Mouse (Mus musculus) cerebellum, postnatal 14 days (tissue): Measurements from ENCODE around the gene Rin1.
A peak's percentile ranks its signal among the peaks of the same experiment; 100 is the strongest.

Source experiments
- DNase-seq, 2 experiments: peaks; one replicate each; pipeline ENCODE4 v3.0.0; 2021; ENCODE audit warnings: mixed read lengths in 2 of 2

Gene Rin1

GRCm38 (mm10) chr19:5050047-5050905 lies at the start of gene Rin1:
Gene Rin1 (plus strand): TSS chr19:5050481.
- DNase-seq, result peak in 1 of 2 experiments; percentile 56

GRCm38 (mm10) chr19:5001666-5002406 lies 48.4 kb upstream of the Rin1 start:
- peak; percentile 90 to 93 for DNase-seq

DNA sequence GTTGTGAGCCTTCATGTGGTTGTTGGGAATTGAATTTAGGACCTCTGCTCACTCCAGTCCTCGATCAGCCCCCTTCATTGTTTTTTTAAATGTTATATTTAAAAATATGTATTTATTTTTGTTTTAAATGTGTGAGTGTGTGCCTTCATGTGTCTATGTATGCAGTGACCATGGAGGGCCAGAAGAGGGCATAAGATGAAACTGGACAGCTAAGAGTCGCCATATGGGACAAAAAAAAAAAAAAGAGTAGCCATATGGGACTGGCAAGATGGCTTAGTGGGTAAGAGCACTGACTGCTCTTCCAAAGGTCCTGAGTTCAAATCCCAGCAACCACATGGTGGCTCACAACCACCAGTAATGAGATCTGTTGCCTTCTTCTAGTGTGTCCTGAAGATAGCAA lies 46.6 kb upstream of the Rin1 start:
- peak in 1 of 2 experiments; percentile 57 for DNase-seq

DNA sequence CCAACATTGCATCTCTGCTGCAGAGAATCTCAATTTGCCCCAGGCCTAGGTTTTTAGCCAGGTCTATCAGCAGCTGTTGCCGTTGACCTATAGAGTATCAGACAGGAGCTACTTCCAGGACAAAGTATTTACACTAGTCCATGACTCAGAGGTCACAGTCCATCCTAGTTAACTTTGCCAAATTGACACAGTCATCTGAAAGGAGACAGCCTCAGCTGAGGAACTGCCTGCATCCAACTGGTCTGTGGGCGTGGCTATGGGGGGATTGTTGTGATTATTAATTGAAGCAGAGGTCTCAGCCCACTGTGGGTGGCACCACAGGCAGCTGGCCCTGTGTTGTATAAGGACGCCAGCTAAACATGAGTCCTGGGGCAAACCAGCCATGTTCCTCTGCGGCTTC lies 45.4 kb upstream of the Rin1 start:
- DNase-seq, result no peak

DNA sequence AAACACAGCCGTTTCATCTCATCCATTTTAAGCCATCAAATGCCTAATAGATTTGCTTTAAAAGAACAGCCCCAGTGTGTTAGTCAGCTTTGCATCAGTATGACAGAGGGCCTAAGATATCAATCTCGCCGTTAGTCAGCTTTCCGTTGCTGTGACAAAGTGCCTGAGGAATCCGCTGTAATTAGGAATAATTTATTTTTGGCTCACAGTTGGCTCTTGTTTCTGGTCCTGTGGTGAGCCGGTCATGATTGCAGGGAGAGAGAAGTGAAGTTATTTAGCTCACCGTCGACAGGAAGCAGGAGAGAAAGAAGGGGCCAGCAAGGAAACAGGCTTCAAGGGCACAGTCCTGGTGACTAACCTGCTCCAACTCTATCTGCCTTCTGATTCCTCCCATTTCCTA lies 37.1 kb upstream of the Rin1 start:
- DNase-seq, result no peak

- DNase-seq, result peak; percentile 53 to 61
Measured at GRCm38 (mm10) chr19:5014961-5015398, 35.3 kb upstream of the Rin1 start.

GRCm38 (mm10) chr19:5016221-5016742 lies 34.0 kb upstream of the Rin1 start:
- no peak for DNase-seq

- DNase-seq, result peak; percentile 85 to 88
Measured at GRCm38 (mm10) chr19:5016782-5017181, 33.5 kb upstream of the Rin1 start.

- DNase-seq, result no peak
Measured at GRCm38 (mm10) chr19:5017611-5018010, 32.7 kb upstream of the Rin1 start.

- DNase-seq, result no peak
Measured at GRCm38 (mm10) chr19:5018191-5018590, 32.1 kb upstream of the Rin1 start.

DNA sequence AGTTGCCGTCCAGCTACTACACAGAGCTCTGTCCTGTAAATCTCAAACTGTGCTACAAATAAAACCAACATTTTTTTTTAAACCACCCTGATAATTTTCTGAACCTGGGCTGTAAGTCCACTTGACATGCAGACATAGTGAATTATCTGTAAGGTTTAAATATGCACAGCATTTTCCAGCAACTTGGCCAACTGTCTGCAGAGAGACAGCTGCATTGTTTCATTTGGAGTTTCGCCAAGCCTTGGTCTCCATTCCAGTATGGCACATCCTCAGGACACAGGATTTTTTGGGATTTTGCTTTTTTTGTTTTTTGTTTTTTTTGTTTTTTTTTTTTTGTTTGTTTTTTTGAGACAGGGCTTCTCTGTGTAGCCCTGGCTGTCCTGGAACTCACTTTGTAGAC lies 28.9 kb upstream of the Rin1 start:
- no peak for DNase-seq

DNA sequence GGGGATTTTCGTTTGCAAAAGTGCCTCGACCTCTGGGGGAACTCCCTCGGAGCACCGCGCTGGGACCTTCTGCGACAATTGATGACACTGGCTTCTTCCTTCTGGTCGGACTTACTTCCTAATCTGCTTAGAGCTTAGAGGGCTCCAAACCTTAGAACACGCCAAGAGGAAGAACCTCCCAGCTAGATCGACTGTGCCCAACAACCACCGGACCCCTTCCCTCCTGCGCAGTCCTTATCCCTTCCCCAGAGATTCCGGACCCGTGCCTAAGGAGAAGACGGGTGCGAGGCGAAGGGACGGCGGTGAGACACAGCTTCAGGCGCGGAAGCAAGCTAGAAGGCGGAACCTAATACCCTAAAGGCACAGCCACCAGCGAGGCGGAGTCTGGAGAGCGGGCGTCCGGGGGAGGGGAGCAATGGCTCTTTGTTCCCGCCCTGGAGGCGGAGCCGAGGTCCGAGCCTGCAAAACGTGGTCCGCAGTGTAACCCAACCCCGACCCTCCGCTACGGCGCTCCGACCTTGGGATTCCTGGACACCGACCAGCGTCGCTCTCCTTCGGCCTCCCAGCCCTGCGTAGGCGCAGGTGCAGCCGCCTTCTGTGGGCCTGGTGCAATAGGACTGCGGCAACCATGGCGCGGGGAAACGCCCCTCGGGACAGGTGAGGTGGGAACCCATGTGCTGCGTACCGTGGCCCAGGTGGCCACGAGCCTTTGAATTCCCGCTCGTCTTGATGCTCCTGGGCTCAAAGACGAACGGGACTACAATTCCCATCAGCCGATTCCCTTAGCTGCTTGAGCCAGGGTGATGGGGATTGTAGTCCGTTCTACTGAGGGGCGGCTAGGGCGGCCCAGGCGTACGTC lies 26.4 kb upstream of the Rin1 start, which contains the start of gene Slc29a2:
Slc29a2 (plus strand) TSS at position 240 of the 859 bp plus-strand sequence.
- DNase-seq, result peak; percentile 91 to 94

DNA sequence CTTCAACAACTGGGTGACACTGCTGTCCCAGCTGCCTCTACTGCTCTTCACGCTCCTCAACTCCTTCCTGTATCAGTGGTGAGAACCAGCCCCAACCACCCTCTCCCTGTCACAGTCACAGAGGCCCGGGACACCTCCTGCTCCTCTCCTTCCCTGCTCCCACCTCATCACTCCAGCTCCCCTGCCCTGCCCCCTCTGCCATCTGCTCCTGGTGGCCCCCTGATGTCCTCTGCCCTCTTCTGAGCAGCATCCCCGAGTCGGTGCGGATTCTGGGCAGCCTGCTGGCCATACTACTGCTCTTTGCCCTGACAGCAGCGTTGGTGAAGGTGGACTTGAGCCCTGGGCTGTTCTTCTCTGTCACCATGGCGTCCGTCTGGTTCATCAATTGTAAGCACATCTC lies 24.2 kb upstream of the Rin1 start:
- DNase-seq, result peak; percentile 44 to 46

- no peak for DNase-seq
Measured at GRCm38 (mm10) chr19:5032686-5033085, 17.6 kb upstream of the Rin1 start.

GRCm38 (mm10) chr19:5036577-5036976 lies 13.7 kb upstream of the Rin1 start:
- no peak for DNase-seq

- DNase-seq, result peak; percentile 92 to 95
Measured at GRCm38 (mm10) chr19:5037678-5038571, 12.4 kb upstream of the Rin1 start.

DNA sequence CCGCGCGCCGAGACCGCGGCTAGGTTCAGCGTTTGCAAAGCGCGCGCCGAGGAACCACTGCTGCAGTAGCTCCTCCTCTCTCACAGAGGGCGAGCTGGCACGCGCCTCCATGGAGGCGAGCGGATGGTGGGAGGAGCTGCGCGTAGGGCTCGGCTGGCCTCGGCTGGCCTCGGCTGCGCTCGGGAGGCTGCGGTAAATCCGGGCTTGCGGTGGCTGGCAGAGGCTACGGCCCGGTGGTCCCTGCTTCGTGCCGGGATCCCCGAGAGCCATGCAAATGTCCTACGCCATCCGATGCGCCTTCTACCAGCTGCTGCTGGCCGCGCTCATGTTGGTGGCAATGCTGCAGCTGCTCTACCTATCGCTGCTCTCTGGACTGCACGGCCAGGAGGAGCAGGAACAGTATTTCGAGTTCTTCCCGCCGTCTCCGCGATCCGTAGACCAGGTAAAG lies 11.5 kb upstream of the Rin1 start, which contains the start of the genes B4gat1 and AC124502.3:
B4gat1 (plus strand) TSS at position 118 of the 448 bp plus-strand sequence.
AC124502.3 (plus strand) TSS at position 183 of the 448 bp plus-strand sequence.
- peak; percentile 95 to 96 for DNase-seq

DNA sequence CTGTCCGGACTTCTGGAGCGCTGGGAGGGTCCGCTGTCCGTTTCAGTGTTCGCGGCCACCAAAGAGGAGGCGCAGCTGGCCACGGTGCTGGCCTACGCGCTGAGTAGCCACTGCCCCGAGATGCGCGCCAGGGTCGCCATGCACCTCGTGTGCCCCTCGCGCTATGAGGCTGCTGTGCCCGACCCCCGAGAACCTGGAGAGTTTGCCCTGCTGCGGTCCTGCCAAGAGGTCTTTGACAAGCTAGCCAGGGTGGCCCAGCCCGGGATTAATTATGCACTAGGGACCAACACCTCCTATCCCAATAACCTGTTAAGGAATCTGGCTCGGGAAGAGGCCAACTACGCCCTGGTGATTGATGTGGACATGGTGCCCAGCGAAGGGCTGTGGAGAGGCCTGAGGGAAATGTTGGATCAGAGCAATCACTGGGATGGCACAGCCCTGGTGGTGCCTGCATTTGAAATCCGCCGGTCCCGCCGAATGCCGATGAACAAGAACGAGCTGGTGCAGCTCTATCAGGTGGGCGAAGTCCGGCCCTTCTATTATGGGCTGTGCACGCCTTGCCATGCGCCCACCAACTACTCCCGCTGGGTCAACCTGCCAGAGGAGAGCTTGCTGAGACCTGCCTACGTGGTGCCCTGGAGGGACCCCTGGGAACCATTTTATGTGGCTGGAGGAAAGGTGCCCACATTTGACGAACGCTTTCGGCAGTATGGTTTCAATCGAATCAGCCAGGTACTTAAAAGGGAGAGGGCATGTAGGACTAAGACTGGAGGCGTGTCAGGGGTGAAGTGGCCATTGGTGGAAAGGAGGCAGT lies 10.8 kb upstream of the Rin1 start:
- DNase-seq, result peak in 1 of 2 experiments; percentile 61

DNA sequence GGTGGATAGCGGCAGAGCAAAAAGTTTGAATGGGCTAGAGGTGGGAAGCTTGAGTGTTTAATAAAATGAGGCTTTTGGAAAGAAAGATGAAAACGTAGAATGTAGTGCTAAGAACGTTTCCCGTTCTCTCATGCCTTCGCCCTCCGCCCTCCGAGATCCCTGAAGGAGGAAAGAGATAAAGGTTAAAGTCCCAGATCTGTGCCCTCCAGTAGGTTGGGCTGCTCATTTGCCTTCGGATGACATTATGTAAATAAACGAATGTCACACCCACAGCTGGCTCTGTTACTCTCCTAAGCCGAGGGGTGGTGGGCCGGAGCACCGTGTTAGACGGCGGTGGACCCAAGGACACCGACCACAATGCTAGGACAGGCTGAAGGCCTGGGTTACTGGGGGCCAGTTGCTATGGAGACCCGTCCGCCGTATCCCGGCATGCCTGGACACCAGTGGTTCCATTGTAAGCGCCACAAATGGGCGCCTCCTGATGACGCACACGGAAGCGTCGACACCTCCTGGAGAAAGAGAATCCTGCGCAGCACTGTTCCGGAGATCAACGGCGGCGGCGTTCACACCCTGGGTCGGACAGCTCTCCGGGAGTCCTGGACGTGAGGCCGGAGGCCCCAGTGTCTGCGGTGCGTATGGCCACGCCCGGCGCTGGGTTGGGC lies 9.3 kb upstream of the Rin1 start, which contains the start of gene Brms1:
Brms1 (plus strand) TSS at position 493 of the 662 bp plus-strand sequence.
- peak; percentile 91 to 92 for DNase-seq
